Mouse (Mus musculus): Measurements from ENCODE around the gene Foxo1. TPM values are rescaled to one million over a fixed set of nuclear protein-coding genes. Genes with fewer than 3 reads are reported as not detected.
A peak's percentile ranks its signal among the peaks of the same experiment; 100 is the strongest.

Gene Foxo1
- total RNA-seq, 4 experiments from 2014 or later: 21.2 to 23.6 (median 22.5) TPM

DNA sequence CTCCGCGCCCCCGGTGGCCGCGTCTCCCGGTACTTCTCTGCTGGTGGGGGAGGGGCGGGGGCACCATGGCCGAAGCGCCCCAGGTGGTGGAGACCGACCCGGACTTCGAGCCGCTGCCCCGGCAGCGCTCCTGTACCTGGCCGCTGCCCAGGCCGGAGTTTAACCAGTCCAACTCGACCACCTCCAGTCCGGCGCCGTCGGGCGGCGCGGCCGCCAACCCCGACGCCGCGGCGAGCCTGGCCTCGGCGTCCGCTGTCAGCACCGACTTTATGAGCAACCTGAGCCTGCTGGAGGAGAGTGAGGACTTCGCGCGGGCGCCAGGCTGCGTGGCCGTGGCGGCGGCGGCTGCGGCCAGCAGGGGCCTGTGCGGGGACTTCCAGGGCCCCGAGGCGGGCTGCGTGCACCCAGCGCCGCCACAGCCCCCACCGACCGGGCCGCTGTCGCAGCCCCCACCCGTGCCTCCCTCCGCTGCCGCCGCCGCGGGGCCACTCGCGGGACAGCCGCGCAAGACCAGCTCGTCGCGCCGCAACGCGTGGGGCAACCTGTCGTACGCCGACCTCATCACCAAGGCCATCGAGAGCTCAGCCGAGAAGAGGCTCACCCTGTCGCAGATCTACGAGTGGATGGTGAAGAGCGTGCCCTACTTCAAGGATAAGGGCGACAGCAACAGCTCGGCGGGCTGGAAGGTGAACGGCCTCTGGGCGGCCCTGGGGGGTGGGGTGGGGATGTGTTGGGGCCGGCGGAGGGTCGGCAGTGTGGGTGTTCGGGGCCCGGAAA is 789 bp downstream of the Foxo1 start:
- DNase-seq: peak; percentile 40

DNA sequence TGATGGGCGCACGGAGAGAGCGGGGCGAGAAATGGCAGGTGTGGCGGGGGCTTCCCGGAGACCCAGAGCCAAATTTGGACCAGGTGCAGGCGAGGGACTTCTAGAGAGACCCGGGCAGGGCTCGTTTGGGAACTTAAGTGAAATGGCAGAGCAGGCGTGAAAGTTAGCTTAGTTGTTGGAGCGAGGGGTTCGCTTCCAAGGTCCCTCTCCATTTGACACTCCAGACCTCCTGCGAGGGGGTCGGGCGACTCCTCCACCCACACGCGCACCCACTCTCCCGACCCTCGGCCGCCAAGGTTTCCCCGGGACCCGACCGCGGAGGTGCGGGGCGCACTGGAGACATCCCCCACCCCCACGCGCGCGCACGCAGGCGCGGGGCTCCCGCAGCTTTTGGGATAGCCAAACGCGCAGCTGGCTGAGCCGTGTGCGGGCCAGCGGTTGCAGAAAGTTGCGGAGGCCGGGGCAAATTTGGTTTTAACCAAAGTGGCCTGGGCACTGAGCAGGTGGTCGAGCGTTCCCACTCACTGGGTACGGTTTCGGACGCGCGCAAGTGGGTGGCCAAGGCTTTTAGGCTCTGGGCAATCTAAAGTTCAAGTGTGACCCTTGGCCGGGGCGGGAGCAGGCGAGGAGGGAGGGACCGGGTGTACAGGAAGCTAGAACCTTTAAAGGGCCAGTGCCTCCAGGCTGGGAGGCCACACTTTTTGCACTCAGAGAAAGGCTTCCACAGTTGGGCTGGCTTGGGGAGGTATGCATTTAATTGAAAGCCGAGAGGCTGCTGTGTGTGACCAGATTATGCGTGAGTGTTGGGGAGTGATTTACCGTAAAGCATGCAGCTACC is 1.6 kb downstream of the Foxo1 start:
- DNase-seq: peak; percentile 81

DNA sequence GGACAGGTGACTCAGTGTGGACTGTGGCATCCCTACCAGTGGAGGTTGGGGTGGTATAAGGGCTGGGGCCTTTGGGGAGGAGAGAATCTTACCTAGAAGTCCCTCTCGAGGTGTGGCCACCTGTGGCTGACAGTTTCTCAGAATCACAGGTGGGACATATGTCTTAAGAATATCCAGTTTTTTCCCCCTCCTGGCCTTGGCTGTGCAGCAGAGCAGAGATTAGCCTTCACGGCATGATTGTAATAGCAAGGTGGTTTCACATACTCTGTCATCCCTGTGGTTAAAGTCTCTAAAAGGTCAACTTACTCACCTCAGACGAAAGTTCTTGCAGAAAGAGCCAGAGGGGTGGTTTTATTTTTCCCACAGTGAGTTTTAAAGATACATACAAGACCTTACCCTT is 2.4 kb downstream of the Foxo1 start:
- no peak for DNase-seq

DNA sequence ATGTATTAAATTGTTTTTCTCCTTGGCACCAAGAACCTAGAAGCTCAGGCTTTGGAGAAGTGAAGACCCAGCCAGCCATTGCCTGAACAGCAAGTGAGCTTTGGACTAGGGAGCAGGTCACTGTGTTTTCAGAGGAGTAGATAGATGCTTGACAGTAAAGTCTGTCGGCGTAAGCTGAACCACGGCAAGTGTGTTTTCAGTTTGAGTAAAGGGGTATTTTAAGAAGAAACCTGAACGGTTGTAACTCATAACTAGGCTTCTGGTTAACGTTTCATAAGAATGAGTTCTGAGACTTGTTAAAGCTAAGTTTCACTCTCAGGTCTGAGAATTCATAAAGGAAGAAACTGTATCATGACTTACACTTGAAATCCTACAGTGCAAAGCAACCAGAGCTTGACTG is 3.2 kb downstream of the Foxo1 start:
- DNase-seq: no peak

DNA sequence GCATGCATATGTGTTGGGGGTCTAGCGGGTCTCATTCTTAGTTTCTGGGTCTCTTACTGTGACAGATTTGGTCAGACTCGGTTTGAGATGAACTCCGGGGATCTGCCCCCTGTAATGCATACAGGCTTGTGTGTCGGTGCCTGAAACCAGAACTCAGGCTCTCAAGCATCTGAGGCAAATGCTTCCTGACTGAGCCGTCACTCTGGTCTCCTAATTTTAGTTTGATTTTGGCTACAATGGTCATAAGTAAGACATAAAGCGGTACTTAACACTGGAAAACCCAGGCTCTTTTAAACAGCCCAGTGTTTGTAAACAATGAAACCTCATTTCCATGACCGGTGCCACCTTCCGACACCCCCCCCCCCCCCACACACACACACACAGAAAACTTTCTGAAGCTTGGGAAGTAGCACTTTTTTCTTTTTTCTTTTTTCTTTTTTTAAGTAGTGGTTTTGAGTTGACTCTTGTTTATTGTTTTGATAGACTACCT is 4.3 kb downstream of the Foxo1 start:
- no peak for DNase-seq

DNA sequence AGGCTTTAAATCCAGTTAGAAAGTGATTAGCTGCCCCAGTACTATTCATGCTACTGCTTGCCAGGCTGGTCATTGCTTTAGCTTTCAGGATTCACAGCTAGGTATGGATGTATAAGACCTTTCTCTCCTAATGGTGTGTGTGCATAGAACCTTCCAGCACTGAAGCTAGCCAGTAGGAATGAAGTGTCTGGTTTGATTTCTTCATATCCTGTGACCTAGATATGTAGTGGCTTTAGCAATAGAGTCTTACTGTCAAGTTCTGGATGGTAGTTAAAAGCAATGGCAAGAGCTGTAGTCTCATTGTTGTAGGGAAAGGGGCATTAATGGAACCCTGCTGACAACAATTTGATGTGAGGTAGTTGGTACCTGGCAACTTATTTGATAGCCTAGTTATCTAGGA is 6.3 kb downstream of the Foxo1 start:
- no peak for DNase-seq

DNA sequence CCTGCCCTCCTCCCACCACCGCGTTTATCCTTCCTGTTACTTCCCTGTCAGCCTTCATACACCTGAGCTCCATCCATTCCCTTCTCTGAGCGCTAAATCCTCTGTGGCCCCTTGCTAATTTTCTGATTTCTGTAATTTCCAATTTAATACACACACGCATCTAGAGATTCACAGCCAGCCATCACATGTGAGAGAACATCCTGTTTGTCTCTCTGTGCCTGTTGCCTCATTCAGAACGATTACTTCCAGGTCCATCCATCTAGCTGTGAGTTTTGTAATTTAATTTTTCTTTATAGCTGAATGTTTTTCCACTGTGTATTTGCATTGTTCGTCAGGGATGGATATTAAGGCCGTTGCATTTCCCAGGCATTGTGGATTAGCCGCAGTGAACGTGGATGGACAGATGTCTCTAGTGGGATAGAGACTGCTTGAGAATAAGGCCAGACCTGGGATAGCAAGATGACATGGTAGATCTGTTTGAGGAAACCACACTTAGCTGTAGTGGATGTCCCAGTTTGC is 7.0 kb downstream of the Foxo1 start:
- DNase-seq: no peak

DNA sequence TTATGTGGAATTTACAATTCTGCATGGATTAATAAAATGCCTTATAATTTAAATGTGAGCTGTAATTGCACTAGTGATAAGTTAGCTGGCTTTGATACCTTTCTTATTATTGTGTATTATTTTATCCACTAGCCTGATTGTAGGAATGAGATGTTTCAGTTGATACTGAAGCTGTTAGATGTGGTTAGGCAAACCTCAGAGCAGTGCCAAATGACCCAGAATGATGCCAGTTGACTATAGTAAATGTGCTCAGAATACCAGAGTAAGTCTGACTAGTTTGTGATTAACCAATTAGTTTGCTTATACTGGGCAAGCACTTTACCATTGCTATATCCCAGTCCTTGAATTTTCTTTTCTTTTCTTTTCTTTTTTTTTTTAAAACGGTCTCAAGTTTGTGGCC is 12.5 kb downstream of the Foxo1 start:
- DNase-seq: no peak

DNA sequence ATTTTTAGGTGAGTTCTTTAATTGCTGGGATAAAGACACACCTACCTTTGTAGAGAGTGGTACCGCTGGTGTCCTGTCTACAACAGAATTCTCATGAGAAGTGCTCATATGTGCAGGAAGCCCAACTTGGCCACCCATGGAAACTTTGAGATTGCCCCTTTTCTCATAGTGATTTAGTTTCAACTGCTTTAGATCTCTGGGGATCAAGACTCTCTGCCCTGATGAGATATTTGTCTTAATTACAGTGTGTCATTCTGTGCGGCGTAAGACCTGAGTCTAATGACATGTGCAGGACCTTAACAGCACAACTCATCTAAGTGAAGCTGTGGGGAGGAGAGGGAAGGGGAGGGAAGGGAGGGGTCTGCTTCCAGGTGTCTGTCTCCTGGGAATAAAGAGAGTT is 13.7 kb downstream of the Foxo1 start:
- no peak for DNase-seq

DNA sequence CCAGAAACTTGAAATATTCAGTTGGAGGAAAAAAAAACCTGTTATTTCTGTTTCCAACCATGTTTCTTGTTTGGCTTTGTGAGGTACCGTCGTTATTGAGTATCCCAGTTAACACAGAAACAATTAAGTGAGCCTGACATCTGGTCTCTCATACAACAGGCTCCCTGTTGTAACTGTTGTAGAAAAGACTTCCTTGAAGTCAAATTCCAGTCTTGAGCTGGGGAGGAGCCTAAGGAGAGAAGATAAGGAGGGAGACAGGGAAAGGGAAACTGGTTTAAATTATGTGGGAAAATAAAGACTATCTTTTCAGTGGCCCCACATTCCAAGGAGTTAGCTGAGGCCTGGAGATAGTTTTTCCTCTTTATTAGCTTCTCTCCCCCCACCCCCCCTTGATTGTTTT is 14.2 kb downstream of the Foxo1 start:
- no peak for DNase-seq

DNA sequence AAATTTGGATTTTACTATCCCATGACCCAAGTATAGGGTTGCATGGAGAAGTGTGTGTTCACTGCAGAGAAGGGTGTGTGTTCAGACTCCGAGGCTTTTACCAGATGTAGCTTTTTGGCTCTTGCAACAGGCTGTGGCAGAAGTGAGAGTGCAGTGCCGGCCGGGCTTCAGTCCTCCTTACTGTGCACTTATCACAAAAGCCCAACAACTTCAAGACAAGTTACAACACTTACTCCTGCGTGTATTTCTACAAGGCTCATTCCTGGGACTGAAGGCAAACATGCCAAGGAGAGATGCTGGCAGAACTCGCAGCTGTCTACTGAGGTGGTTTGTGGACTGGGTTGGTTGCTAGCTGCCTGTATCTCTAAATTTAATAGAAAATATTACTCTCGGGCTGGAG is 15.4 kb downstream of the Foxo1 start:
- no peak for DNase-seq

DNA sequence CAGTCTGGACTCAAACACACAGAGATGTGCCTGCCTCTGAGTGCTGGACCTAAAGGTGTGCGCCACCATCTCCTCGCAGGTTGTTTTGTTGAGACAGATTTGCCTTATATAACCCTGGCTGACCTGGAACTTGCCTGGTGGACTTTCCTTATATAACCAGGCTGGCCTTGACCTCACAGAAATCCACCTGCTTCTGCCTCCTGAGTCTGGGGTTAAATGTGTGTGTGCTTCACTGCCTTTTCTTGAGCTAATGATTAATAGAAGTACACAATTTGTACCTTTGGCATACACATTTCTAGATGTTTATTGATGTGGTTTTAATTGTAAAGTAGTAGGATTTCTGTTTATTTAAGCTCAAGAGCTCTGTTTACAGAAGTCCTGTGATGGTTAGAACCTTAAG is 22.7 kb downstream of the Foxo1 start:
- no peak for DNase-seq

DNA sequence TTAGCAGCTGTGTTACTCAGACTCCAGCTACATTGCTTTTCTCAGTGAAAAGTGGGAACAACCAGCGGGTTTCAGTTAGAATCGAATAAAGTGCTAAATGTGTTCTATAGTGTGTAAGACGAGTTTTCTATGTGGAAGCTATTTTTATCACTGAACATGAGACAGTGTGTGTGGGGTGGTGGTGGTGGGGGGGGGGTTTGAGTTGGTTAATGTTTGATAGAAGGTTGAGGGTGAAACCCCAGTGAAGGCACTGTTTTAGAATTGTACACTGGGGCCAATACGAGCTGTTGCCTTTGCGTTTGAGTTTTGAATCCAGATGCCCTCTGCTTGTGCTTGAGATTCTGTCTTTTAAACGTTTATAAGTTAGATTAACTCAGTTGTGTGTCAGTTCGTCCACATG is 24.4 kb downstream of the Foxo1 start:
- DNase-seq: no peak

DNA sequence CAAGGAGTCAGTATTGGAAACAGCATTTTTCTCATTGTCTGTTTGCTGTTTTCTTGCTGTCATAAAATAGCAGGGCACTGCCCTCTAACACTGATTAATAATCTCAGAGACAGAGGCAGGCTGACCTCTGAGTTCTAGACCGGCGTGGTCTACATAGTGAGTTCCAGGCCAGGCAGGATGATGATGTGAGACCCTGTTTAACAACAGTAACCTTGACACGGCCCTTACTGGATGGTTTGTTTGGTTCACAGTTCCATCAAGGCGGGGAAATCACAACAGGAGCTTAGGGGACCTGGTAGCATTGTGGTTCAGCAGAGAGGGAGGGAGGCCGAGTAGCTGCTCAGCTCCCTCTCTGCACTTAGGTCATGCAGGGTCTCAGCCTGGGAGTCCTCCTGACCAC is 25.8 kb downstream of the Foxo1 start:
- no peak for DNase-seq

DNA sequence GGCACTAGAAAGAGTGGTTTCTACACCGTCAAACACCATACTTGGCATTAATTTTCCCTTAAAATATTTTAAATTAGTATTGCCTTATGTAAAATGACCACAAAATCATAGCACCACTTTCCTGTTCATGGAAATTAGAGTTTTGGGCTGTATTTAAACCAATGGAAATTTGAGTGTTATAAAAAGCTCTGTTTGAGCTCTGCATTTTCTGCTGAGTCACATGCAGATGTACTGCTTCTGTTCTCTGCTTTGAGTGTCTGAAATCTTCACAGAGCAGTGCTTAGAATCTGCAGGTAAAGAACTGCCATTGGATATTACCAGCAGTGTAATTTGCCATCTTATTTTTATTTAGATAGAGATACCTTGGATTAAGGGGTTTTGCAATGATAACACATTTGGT is 27.6 kb downstream of the Foxo1 start:
- DNase-seq: no peak

DNA sequence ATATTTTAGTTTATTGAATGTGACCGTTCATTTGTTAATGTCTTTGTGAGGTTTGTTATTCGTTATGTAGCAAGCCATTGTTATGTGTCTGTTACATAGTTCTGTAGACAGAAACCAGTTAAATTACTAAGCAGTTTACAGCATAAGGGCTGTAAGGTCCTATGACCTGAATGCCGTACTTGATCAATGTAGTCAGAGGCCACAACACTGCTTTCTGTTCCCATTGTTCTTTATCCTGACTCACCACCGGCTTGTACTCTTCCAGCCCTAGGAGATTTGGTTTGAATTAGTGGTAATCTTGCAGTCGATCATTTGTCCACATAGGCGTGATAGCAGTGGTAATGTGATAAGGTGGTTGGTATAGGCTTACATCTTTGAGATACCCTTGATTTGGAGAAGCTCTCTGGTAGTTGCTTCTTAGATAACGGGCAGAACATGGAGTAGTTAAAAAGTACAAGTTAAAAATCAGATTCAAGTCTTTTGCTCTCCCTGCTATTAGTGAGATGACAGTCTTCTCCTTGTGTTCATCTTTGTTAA is 28.2 kb downstream of the Foxo1 start:
- DNase-seq: no peak

DNA sequence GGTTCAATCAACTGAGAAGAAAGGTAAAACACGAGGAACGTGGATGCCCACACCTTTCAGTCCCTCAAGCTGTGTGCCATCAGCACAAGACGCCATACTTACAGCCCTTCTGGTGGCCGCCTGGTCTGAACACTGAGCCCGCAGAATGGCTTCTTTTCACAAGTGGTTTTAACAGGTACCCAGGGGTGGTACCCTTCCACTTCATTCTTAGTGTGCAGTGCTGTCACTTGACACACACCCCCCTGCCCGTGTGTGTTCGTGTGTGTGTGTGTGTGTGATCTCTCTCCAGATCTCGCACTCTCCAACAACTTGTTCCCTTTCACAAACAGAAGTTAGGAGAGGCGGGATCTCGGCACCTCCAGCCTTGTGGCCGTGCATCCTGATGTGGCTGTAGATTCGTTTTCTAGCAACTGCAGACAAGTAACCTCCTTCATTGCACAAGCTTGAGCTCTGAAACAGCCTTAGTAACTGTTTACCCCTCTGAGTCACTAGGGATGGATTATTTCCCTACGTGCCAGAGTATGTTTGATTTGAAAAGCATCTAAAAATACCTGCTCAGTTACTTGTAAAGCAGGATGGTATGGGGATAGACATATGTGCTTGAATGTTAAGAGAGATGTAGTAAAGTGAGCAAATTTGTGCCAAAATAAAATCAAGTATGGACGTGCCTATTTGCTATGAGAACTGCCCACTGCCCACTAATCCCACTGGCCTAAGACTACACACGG is 29.3 kb downstream of the Foxo1 start:
- no peak for DNase-seq

DNA sequence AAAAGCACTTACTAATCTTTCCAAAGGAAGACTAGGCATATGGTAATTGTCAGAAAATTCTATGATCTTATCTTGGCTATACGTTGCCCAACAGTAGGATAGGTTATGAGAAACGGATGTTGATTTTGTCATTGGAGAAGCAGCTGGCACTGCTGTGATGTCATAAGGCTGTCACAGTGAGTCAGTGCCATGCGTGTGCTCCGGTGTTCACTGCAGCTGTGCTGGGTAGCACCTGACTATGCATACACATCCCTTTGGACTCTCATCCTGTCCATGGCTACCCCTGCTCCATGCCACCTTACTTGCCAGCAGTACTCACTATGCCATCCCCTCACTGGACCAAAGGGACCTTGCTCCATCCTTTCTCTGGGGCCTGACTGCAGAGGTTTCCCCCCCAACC is 30.5 kb downstream of the Foxo1 start:
- DNase-seq: no peak

DNA sequence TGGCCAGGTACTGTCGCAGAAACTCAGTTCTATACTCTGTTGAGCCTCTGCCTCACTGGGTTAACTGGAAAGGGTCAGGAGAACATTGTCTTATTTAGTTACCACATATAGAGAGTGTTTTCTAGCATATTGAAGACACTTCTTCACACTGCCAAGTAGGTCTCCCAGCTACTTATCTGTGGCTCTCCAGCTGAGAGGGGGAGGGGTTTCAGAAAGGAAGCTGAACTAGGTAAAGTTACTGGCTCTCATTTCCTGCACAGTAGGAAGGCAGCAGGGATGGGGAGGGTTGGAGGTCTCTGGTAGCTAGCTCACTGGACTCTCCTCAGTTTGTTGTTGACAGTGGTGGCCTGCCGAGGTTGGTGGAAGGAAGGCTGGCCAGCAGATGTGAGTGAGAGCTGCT is 31.2 kb downstream of the Foxo1 start:
- DNase-seq: no peak

DNA sequence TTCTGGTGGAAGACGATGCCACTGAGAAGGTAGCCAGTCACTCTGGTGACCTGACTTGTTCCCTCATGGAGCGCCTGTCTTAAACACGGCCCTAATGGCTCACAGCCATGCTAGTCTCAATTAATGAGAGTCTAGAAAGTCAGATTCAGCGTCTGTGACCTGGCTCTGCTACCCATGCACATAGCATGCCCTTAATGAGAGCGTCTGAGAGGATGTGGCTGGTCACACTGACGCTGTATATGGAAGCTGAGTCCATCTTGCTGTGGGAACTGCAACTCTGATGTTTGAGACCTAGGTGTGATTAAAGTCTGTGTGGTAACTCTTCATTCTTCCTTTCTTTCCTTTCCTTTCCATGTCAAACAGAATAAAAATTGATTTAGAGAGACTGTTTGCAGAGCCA is 32.4 kb downstream of the Foxo1 start:
- no peak for DNase-seq

DNA sequence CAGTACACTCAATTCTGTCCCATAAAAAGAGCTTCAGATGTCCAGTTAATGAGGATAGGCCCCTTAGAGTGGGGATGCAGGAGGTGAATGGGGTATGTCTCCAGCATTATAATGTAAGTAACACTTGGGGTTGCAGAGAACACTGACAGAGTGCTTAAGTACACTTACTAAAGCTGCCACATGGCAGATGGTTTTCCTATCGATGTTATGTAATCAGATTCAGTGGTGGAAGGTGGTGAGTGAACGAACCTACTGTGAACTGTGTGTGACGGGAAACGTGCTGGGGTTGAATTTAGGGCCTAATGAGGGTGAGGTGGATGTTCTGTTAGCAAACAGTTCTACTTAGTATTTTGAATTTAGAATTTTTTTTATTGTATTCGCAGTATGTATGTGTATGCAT is 35.2 kb downstream of the Foxo1 start:
- DNase-seq: no peak

DNA sequence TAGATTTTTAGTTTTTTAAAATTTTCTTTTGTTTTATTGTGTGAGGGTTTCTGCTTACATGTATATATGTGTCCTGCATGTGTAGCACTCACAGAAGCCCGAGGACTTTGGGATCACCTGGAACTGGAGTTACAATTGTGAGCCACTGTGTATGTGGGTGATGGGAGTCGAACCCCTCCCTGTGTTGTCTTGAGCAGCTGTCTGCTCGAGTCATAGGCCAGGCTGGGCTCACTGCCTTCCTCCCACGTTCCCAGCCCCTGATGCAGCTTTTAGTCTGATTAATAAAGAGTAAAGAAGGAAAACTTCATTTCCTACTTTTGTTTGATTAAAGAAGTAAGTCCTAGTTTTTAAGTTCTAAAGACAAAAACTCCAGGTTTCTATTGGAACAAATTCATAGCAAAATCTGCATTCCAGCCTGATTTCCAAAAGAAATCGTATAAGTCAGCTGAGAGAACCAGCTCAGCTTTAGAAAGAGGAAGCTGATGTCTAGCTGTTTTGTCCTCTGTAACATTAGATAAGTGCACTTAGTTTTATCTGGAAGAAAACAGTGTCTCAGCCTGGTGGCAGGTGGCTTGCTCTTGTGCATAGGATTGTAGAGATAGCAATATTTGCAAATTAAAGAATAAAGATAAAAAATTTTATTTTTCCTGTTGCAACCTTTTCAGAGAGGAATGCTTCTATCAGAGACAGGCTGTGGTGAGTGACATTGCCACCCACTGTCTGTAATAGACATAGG is 40.6 kb downstream of the Foxo1 start:
- DNase-seq: no peak
